Mouse (Mus musculus) gastrocnemius, postnatal 25 days (tissue): Measurements from ENCODE around the gene Hoxc8. TPM values are rescaled to one million over a fixed set of nuclear protein-coding genes. Genes with fewer than 3 reads are reported as not detected.

ENCODE experiments used
- DNase-seq: peaks from one replicate; pipeline ENCODE4 v3.0.0; 2022
- total RNA-seq, 2 experiments: library from RNA; stranded (reverse); gene quantifications; 1 replicate in 1 of 2; 2 replicates in 1 of 2; pipeline ENCODE4 v1.2.3; 2021

Gene Hoxc8
- total RNA-seq, 2 experiments from 2014 or later: 1.3 to 1.6 TPM

DNA sequence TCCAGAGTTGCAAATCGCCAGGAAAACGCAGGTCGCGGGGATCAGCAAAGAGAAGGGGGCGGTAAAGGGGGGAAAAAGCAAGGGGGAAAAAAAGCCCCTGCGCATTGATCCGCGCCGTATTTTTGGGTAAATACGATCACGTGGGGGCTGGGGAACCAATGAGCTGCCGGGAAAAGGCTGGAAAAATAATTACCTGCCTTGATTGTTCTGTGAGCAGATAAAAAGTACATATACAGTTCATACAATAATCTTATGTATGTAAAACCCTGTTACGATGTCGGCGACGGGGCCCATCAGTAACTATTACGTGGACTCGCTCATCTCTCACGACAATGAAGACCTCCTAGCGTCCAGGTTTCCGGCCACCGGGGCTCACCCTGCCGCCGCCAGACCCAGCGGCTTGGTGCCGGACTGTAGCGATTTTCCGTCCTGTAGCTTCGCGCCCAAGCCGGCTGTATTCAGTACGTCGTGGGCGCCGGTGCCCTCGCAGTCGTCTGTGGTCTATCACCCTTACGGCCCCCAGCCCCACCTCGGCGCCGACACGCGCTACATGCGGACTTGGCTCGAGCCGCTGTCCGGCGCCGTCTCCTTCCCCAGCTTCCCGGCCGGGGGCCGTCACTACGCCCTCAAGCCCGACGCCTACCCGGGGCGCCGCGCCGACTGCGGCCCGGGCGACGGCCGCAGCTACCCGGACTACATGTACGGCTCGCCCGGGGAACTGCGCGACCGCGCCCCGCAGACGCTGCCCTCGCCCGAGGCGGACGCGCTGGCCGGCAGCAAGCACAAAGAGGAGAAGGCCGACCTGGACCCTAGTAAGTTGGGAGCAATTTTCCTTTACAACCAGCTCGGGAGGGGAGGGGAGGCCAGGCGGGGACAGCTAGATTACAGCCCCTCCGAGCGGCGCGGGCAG lies 8.8 kb upstream of the Hoxc8 start:
- peak; percentile 64 for DNase-seq

DNA sequence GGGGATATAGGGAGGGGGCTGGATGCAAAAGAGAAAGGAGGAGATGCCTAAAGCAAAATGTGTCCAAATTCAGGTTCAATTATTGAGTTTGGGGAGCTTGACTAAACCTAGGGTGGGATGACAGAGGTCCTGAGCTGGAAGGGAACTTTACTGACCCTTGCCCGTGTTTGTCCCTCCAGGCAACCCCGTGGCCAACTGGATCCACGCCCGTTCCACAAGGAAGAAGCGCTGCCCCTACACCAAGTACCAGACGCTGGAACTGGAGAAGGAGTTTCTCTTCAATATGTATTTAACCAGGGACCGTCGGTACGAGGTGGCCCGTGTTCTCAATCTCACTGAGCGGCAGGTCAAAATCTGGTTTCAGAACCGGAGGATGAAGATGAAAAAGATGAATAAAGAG lies 6.7 kb upstream of the Hoxc8 start:
- DNase-seq: no peak

GRCm38 (mm10) chr15:102984521-102984920 lies 5.9 kb upstream of the Hoxc8 start:
- DNase-seq: no peak

DNA sequence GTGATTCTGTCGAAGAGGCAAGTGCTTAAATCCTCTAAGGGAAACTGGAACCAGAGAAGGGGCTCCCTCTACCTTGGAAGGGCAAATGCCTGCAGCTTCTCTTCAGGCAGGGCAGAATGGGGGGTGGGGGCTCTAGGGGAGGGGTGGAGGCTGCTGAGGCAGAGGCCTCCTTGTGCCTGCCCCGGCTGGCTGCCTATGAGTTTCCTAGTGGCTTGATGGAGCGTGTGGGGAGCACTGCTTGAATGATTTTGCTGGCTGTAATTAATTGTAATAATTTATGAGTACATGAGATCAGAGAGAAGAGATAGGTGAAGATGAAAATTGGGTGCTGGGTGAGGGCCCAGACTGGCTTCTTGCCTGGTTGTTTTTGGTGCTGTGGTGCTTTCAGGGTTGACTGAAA lies 5.5 kb upstream of the Hoxc8 start:
- no peak for DNase-seq

- peak; percentile 86 for DNase-seq
Measured at GRCm38 (mm10) chr15:102987124-102987833, 3.1 kb upstream of the Hoxc8 start.

DNA sequence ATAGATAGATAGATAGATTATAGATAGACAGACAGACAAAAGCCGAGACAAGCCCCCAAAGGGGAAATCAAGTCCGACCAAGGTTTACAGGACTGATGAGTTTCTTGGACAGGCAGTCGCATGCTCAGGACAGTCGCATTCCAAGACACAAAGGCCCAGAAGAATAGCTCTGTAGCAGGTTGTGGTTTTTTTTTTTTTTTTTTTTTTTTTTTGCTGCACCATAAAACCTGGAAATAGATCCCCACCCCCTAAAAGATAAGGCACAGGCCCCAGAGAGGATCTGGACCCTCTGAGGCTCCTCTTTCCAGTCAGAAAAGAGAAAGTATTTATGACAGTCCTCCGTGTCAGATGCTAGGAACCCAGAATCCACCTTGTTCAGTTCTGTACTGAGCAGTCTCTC lies 2.3 kb upstream of the Hoxc8 start:
- no peak for DNase-seq

DNA sequence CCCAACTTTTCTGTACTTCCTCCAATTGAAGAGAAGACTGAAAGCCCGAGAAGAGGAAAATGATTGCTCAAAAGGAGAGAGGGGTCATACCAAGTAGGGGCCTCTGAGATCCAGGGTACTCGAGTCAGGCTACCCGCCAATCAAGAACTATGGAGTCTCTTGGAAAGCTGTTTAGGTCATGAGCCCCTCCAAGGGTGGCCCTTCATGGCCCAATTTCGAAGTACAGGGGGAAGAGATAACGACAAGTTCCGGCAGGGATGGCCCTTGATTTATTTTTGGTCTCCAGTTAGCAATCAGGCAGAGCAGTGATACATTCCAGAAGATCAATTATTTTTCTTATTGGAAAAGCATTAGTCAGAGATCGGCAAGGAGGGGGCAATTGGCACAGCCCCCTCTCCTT lies 1.4 kb downstream of the Hoxc8 start:
- DNase-seq: no peak

DNA sequence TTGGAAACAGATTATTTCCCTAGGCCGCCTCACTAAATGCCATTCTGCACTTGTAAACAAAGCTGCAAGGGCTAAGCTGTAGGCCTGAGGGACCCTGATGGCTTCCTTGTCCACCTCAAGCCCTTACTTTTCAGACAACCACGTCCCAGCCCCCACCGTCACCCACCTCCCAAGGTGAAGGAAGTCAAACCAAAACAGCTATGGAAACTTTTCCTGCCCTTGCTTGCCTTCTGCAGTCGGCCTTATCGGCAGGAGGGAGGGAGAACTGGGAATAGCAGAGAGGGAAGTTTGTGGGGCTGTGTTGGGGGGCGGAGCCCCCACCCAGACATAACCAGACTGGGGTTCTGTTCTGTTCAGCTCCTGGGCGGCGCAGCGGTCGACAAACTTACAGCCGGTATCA lies 1.8 kb downstream of the Hoxc8 start:
- DNase-seq: no peak

DNA sequence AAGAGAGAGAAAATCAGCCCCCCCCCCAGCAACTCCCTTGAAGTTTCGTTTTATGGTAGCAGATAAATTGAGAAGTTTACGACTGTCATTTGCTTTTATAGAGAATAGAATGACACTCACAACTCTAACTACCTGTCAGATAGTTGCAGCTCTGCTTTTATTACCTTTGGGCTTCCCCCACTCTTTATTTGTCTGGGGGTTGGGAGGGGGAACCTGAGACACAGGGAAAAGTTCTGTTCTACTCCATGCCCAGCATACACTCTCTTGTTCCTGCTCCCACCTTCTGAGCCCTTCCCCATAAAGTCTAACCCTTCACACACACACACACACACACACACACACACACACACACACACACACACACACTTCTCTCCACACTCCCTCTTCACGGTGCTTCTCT lies 2.5 kb downstream of the Hoxc8 start:
- no peak for DNase-seq

- no peak for DNase-seq
Measured at GRCm38 (mm10) chr15:102996548-102996947, 6.1 kb downstream of the Hoxc8 start.

- DNase-seq: no peak
Measured at GRCm38 (mm10) chr15:102997431-102997830, 7.0 kb downstream of the Hoxc8 start.

- peak; percentile 9 for DNase-seq
Measured at GRCm38 (mm10) chr15:102997939-102998355, 7.5 kb downstream of the Hoxc8 start, which contains the start of gene Hoxc6. Gene Hoxc6, plus strand, starts transcription at chr15:102998257.

- no peak for DNase-seq
Measured at GRCm38 (mm10) chr15:102998608-102999182, 8.3 kb downstream of the Hoxc8 start.

DNA sequence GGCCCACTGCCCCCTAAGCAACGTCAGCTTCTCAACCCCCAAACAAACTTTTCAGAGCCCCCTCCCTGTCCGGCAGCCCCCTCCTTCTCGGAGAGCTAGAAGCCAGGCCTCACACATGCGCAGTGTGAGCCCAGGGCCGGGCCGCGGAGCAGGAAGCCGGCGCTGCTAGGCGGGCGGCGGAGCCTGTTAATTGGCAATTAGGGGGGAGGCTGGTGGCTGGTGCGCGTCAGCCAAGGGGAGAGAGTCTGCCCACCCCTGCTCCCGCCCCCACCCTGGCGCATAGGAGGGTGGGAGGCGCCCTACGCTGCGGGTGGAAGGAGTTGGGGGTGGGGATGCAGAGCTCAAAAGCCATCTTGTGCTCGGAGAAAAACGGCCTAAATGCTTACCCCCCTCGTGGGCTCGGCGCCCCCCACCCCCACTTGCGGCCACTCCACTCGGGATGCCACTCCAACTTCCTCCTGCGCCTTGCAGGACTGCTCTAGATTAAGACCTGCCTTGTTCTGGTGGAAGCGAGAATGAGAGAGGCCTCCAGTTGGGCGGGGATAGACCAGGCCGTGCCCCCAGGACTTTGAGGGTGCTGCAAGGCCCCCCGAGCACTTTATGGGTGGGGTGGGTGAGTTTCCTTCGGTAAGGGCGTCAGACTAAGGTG lies 8.9 kb downstream of the Hoxc8 start:
- DNase-seq: peak; percentile 90

DNA sequence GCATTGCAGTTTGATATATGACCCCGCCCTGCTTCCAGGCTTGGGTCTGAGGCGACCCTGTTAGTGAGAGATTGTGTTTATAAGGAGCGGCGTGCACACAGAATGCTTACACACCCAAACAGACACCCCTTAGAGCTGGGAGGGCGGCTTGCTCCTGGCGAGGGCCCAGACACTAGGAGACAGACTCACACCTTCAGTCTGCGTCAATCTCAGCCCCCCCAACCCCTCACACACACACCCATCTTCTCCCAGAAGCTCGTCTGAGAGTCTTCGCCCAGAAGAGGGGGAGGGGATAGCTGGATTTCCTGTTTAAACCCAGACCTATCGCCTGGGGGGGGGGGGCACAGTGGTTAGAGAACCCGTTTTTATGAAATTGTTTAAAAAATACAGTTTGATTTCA lies 9.5 kb downstream of the Hoxc8 start:
- peak; percentile 33 for DNase-seq

GRCm38 (mm10) chr15:103000501-103000901 lies 10.1 kb downstream of the Hoxc8 start:
- peak; percentile 43 for DNase-seq

DNA sequence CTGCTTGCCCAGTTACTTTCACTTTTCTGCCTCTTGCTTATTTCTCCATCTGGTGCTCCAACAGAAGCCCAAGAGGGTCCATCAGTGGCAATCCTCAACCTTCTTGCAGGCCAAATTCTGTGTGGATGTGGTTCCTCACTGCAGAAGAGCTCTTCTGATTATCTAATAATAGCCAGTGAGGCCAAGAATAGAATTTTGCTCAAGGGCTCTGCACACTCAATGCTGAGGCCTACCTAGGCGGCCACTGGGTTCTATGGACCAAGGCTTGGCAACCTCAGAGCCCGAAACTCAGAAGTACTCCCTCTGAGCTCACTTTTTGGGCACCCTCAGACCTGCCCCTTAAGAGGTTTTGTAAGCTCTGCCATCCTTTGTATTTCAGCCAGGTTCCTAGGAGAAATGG lies 11.0 kb downstream of the Hoxc8 start:
- no peak for DNase-seq

GRCm38 (mm10) chr15:103002156-103002555 lies 11.7 kb downstream of the Hoxc8 start:
- DNase-seq: no peak

DNA sequence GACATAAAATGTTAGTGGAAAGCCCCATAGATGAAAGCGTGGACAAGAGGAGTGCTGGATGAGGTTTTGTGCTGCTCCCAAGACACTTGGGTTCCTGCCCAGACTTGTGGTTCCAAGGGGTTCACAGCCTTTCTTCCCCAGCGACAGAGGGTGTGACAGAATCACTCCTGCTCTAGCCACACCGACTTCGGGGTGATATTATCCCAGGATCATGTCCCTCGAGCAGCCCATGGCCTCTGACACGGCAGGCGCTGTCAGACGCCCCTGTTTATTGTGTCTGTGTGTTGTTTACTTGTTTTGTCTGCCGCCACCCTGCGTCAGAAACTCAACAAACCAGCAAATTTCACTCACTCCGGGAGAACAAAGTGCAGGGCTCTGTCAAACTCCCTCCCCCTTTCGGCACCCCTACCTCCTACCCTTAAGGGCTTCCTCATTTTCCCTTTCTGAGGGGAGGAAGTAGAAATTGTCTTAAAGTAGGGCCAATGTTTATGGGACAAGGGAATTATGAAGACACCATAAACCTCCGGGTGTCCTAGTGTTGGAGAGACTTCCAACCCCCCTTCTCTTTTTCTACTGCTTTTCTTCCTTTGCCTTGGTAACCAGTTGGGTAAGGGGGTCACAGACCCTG lies 12.5 kb downstream of the Hoxc8 start:
- DNase-seq: no peak

- peak; percentile 49 for DNase-seq
Measured at GRCm38 (mm10) chr15:103005308-103005707, 14.9 kb downstream of the Hoxc8 start.

DNA sequence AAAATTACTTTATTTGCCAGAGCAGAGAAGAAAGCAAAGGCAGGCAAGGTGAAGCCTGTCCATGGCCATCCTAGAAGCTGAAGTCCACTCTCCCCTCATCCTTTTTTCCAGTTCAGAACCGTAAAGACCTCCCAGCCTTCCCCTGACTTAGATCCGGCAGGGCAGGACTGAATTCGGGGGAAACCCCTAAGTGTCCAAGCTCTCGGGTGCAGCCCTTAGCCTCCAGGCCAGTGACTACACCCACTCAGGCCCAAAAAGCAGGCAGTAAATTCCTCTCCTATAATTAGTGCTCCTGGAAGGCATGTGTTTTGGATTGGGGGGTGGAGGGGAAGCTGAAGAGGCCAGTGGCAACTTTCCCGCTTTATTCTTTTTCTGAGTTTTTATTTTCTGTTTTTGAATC lies 15.4 kb downstream of the Hoxc8 start:
- DNase-seq: no peak

- no peak for DNase-seq
Measured at GRCm38 (mm10) chr15:103006326-103006725, 15.9 kb downstream of the Hoxc8 start.
